Mouse (Mus musculus) embryonic facial prominence, embryonic 11.5 days (tissue): ENCODE results near the gene Bcar3. TPM values are rescaled to one million over a fixed set of nuclear protein-coding genes. Genes with fewer than 3 reads are reported as not detected.

Experiments used
- ATAC-seq: fragments of 200-750 bp; cut with Nextera tagmentation; replicated peaks from 2 replicates; pipeline ENCODE4 v1.8.0; 2017; ENCODE audit warnings: low read depth; ENCODE audit not compliant: insufficient number of reproducible peaks, low FRiP score, low TSS enrichment
- DNase-seq: peaks from one replicate; pipeline ENCODE4 v3.0.0-alpha.2; 2015; ENCODE audit warnings: low spot score
- H3K27ac ChIP-seq: fragments of 300-500 bp; sonication (generic); replicated peaks from 2 replicates; pipeline ENCODE4 v1.5.1; 2014; ENCODE audit warnings: mild to moderate bottlenecking, low read depth, low read length, control low read depth
- H3K27me3 ChIP-seq: fragments of 300-500 bp; sonication (generic); 2 replicates; pipeline ENCODE4 v1.6.1; 2014; ENCODE audit warnings: mild to moderate bottlenecking, low read length, moderate library complexity, mixed read lengths; ENCODE audit not compliant: control insufficient read depth, insufficient read depth
- H3K36me3 ChIP-seq: fragments of 300-500 bp; sonication (generic); replicated peaks from 2 replicates; pipeline ENCODE4 v1.6.1; 2014; ENCODE audit warnings: low read depth, mild to moderate bottlenecking, low read length, moderate library complexity, mixed read lengths; ENCODE audit not compliant: control insufficient read depth, insufficient read depth
- H3K4me1 ChIP-seq: fragments of 300-500 bp; sonication (generic); 2 replicates; pipeline ENCODE4 v1.6.1; 2014; ENCODE audit warnings: low read length, mixed read lengths; ENCODE audit not compliant: control insufficient read depth, insufficient read depth
- H3K4me2 ChIP-seq: fragments of 300-500 bp; sonication (generic); 2 replicates; pipeline ENCODE4 v1.6.1; 2014; ENCODE audit warnings: low read depth, mild to moderate bottlenecking, control low read depth, low read length, moderate library complexity
- H3K4me3 ChIP-seq: fragments of 300-500 bp; sonication (generic); 2 replicates; pipeline ENCODE4 v1.5.1; 2014; ENCODE audit warnings: low read depth, low read length, control low read depth
- H3K9ac ChIP-seq: fragments of 300-500 bp; sonication (generic); replicated peaks from 2 replicates; pipeline ENCODE4 v1.6.1; 2014; ENCODE audit warnings: mild to moderate bottlenecking, control low read depth, low read length
- H3K9me3 ChIP-seq: fragments of 300-500 bp; sonication (generic); replicated peaks from 2 replicates; pipeline ENCODE4 v1.6.1; 2016; ENCODE audit warnings: mild to moderate bottlenecking, low read length, inconsistent platforms, mixed read lengths; ENCODE audit not compliant: control insufficient read depth
- WGBS: fragments of 180-500 bp; shearing (Covaris S2); extraction: QIAGEN DNeasy Blood & Tissue Kit; methylation state at CpG from one replicate; pipeline ENCODE4 v1.1.7; 2014; 5-methylcytosine and 5-hydroxymethylcytosine counted together
- polyA plus RNA-seq: library from polyadenylated mRNA; unstranded; fragments of >200 nt; fragmentation: Nextera tagmentation; extraction: Ambion mirVana; gene quantifications from 2 replicates; pipeline ENCODE4 v1.2.1, GENCODE M21; 2014

Gene Bcar3
- polyA plus RNA-seq, 1 experiment from 2014 or later = 8.4 TPM

- DNase-seq = no peak
- Histone ChIP-seq H3K9me3 (no peaks in the 10 kb centered on the region), H3K36me3 (no peaks in the 10 kb centered on the region), H3K27me3 (no peaks in the 10 kb centered on the region), H3K4me3 (no peak overlapping the region), H3K9ac (no peak overlapping the region), H3K27ac (no peak overlapping the region), H3K4me2 (no peak overlapping the region), H3K4me1 (peaks cover 5% of the 10 kb centered on the region)
- no peak for ATAC-seq
- 58% methylated on average over 8 of the region's 8 CpGs for WGBS
Measured at GRCm38 (mm10) chr3:122480065-122480675, 186.2 kb downstream of the Bcar3 start.

DNA sequence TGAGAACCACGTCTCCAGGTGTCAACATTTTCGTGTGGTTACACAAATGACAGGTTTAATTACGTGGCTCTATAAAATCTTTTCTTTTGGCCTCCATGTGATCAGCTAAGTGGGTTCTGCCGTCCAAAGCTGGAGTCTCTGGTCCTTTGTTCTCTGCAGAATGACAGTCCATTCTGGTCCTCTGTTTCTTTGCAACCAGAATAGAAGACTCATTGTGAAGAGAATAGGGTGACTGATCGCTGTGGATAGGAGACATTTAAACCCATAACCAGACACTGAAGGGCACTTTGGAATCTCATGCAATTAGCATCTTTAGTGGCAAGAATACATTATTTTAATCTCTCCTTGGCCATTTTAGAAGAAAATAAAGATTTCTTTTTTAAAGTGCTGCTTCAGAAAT lies 187.1 kb downstream of the Bcar3 start:
- 53% methylated on average over 5 of the region's 5 CpGs for WGBS
- no peaks in the 10 kb centered on the region for H3K27me3 ChIP-seq
- H3K9me3 ChIP-seq = no peaks in the 10 kb centered on the region
- no peak overlapping the region for H3K4me2 ChIP-seq
- H3K27ac ChIP-seq = no peak overlapping the region
- no peaks in the 10 kb centered on the region for H3K36me3 ChIP-seq
- H3K4me1 ChIP-seq = peaks cover 5% of the 10 kb centered on the region
- ATAC-seq (no peak), DNase-seq (no peak)
- no peak overlapping the region for H3K4me3 ChIP-seq
- no peak overlapping the region for H3K9ac ChIP-seq

GRCm38 (mm10) chr3:122481891-122482739 lies 188.2 kb downstream of the Bcar3 start:
- Histone ChIP-seq H3K9ac (no peak overlapping the region), H3K27me3 (no peaks in the 10 kb centered on the region), H3K36me3 (no peaks in the 10 kb centered on the region), H3K4me3 (no peak overlapping the region), H3K27ac (no peak overlapping the region), H3K9me3 (no peaks in the 10 kb centered on the region), H3K4me2 (no peak overlapping the region), H3K4me1 (peaks cover 5% of the 10 kb centered on the region)
- ATAC-seq (no peak), DNase-seq (no peak)
- WGBS = 54% methylated on average over 21 of the region's 21 CpGs

DNA sequence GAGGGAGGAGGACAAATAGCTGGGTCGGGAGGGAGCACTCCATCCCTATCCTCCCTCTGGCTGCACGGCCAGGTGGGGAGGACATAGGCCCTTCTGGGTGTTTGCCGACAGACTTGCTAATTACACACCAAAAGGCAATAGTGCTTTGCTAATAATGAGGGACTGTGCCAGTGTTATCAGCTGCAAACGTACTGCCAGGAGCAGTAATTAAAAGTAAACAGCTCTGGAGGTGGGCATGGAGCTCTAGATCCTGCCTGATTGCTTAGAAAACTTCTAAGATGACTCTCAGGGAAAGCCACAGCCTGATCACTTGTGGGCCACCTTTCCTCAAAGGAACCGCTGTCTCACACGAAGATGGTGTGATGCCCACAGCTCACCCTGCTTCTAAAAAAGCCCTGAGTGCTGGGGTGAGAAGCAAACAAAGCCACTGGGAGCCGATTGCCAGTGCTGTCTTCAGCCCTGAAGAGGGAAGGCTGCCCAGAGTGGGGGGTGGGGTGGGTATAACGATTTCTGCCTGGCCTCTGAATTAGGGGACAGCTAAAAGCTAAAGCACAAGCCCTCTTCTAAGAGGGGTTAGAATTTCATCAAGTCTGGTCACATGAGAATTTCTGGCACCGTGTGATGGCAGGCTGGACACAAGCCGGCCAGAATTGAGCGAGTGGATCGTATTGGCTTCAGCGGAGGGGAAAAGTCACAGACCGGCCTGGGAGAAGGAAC lies 189.3 kb downstream of the Bcar3 start:
- ATAC-seq (peak; percentile 20; the same call in 1 of the 2 replicates), DNase-seq (no peak)
- Histone ChIP-seq H3K27me3 (no peaks in the 10 kb centered on the region), H3K9me3 (no peaks in the 10 kb centered on the region), H3K4me1 (peaks cover 5% of the 10 kb centered on the region), H3K36me3 (no peaks in the 10 kb centered on the region), H3K4me2 (0 out of 2 replicates have a peak overlapping the region, but pooled peaks have one; percentile 17), H3K4me3 (no peak overlapping the region), H3K9ac (0 out of 2 replicates have a peak overlapping the region, but pooled peaks have one; percentile 6), H3K27ac (no peak overlapping the region)
- WGBS = 24% methylated on average over 14 of the region's 14 CpGs

DNA sequence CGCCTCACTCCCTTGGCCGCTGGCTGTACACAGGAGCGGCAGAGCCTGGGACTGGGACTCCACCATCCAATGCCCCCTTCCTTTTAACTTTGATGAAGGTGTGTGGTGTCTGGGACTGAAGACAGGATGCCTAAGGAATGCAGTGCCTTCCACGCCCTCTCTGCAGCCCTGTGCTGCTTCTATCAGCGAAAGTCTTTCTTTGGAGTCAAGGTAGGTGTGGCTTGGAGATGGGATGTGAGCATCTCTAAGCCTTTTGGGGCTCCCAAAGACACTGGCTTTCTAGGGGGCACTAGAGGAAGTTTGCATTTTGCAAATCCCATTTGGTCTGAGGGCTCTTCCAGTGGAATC lies 189.8 kb downstream of the Bcar3 start:
- peaks cover 5% of the 10 kb centered on the region for H3K4me1 ChIP-seq

GRCm38 (mm10) chr3:122484301-122484700 lies 190.4 kb downstream of the Bcar3 start:
- peaks cover 5% of the 10 kb centered on the region for H3K4me1 ChIP-seq

More for the DNA sequence above, 189.8 kb downstream of the Bcar3 start:
- Histone ChIP-seq H3K27ac (no peak overlapping the region), H3K27me3 (no peaks in the 10 kb centered on the region), H3K9ac (0 out of 2 replicates have a peak overlapping the region, but pooled peaks have one; percentile 6), H3K9me3 (no peaks in the 10 kb centered on the region), H3K4me2 (no peak overlapping the region), H3K36me3 (no peaks in the 10 kb centered on the region), H3K4me3 (no peak overlapping the region)
- WGBS = 16% methylated on average over 5 of the region's 5 CpGs
- no peak for DNase-seq
- ATAC-seq = no peak

DNA sequence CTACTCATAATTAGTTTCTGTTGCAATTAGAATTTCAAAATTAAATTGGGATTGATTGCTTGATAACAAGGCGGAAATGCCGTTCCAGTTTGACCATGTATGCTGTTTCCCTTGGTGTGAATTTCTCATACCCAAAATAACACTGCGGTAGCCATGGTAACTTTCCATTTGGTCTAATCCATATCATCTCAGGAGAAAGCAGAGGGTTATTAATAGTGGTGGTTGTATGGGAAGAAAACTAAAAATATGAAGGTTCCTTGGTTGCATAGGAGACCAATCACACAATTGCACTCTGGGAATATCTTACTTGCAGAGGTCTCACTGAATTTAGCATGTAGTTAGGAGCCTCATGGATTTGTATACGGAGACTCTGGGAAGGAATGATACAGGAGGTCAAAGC lies 191.8 kb downstream of the Bcar3 start:
- no peak overlapping the region for H3K27ac ChIP-seq
- no peaks in the 10 kb centered on the region for H3K36me3 ChIP-seq
- ATAC-seq (no peak), DNase-seq (no peak)
- WGBS = 85% methylated on average over 4 of the region's 4 CpGs
- no peaks in the 10 kb centered on the region for H3K27me3 ChIP-seq
- no peak overlapping the region for H3K4me2 ChIP-seq
- H3K9me3 ChIP-seq = no peaks in the 10 kb centered on the region
- no peak overlapping the region for H3K9ac ChIP-seq
- no peak overlapping the region for H3K4me3 ChIP-seq
- peaks cover 5% of the 10 kb centered on the region for H3K4me1 ChIP-seq

More at GRCm38 (mm10) chr3:122484301-122484700, 190.4 kb downstream of the Bcar3 start:
- H3K27ac ChIP-seq = no peak overlapping the region
- no peak overlapping the region for H3K4me3 ChIP-seq
- H3K4me2 ChIP-seq = no peak overlapping the region
- no peaks in the 10 kb centered on the region for H3K36me3 ChIP-seq
- no peak overlapping the region for H3K9ac ChIP-seq
- H3K27me3 ChIP-seq = no peaks in the 10 kb centered on the region
- no peaks in the 10 kb centered on the region for H3K9me3 ChIP-seq
- no peak for ATAC-seq
- no peak for DNase-seq
- WGBS = 55% methylated on average over 3 of the region's 3 CpGs
